Mouse (Mus musculus) stomach, postnatal 0 days (tissue): Measurements from ENCODE around the gene Duoxa1.

ENCODE experiments used
- CTCF ChIP-seq: IDR thresholded peaks from 2 replicates; pipeline ENCODE4 v1.5.1; 2016; ENCODE audit warnings: antibody characterized with exemption, low read depth, mild to moderate bottlenecking, moderate library complexity
- EP300 ChIP-seq: optimal IDR thresholded peaks from 2 replicates; pipeline ENCODE3; 2016; ENCODE audit warnings: antibody characterized with exemption

DNA sequence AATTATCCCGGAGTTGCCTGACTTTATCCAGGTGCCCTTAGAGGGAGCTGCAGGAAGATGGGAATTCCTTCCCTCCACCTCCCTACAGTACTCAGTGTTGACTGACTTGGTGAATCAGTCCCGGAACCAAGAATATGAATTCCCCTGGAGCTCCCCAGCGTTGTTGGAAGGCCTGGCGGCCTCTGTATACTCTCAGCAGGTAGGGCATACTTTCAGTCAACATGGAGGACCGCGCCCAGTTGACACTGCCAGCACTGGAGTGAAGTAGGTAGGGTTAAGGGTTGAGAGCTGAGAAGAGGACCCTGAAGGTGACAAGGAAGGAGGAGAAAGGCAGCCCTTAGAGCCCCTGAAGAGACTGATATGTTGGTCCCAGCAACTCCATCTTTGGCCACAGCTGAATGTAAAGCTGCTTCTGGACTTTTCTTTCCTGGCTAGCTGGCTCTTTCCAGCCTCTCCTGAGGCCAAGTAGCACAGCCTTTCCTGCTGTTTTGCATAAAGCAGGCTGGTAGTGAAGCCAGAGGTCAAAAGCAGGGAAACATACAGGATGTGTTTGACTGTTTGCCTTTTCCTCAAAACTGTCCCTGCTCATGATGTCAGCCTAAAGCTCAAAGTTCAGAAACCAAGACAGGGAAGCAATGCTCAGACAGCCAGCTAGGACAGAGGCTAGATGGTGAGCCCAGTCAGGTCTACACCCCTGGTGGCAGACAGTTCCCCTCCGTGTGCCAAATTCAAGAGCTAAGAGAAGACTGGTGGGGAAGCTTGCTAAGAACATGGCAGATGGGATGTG lies 46.9 kb downstream of the Duoxa1 start:
- TF ChIP-seq CTCF (peak; percentile 27; the same call in 1 of the 2 replicates), EP300 (no peak)
